Mouse (Mus musculus) liver, postnatal 0 days (tissue): ENCODE results near the gene Pax4. TPM values are rescaled to one million over a fixed set of nuclear protein-coding genes. Genes with fewer than 3 reads are reported as not detected.
A peak's percentile ranks its signal among the peaks of the same experiment; 100 is the strongest.

Experiments used
- ATAC-seq: fragments of 200-750 bp; cut with Nextera tagmentation; 2 replicates; pipeline ENCODE4 v1.8.0; 2017; ENCODE audit warnings: mild to moderate bottlenecking, moderate library complexity
- DNase-seq: peaks from one replicate; pipeline ENCODE4 v3.0.0-alpha.2; 2016
- H3K27ac ChIP-seq: fragments of 300-500 bp; sonication (generic); 2 replicates; pipeline ENCODE4 v1.5.1; 2014; ENCODE audit warnings: antibody characterized with exemption, moderate library complexity, mild to moderate bottlenecking, low read depth
- H3K27me3 ChIP-seq: fragments of 300-500 bp; sonication (generic); 2 replicates; pipeline ENCODE4 v1.6.1; 2014; ENCODE audit warnings: low read length, control low read depth, mixed read lengths; ENCODE audit not compliant: insufficient read depth
- H3K36me3 ChIP-seq: fragments of 300-500 bp; sonication (generic); replicated peaks from 2 replicates; pipeline ENCODE4 v1.6.1; 2014; ENCODE audit warnings: mild to moderate bottlenecking, control low read depth, low read length, moderate library complexity, mixed read lengths; ENCODE audit not compliant: insufficient read depth
- H3K4me1 ChIP-seq: fragments of 300-500 bp; sonication (generic); 2 replicates; pipeline ENCODE4 v1.6.1; 2014; ENCODE audit warnings: antibody characterized with exemption, mild to moderate bottlenecking, control low read depth; ENCODE audit not compliant: insufficient read depth
- H3K4me2 ChIP-seq: fragments of 300-500 bp; sonication (generic); 2 replicates; pipeline ENCODE4 v1.6.1; 2014; ENCODE audit warnings: low read depth, mild to moderate bottlenecking, low read length, moderate library complexity, mixed read lengths
- H3K4me3 ChIP-seq: fragments of 300-500 bp; sonication (generic); 2 replicates; pipeline ENCODE4 v1.5.1; 2014; ENCODE audit warnings: low read depth, low read length
- H3K9ac ChIP-seq: fragments of 300-500 bp; sonication (generic); replicated peaks from 2 replicates; pipeline ENCODE4 v1.6.1; 2014; ENCODE audit warnings: mild to moderate bottlenecking, moderate library complexity
- H3K9me3 ChIP-seq: fragments of 300-500 bp; sonication (generic); 2 replicates; pipeline ENCODE4 v1.6.1; 2016; ENCODE audit warnings: mild to moderate bottlenecking, control low read depth, low read length, mixed read lengths
- CTCF ChIP-seq: sonication (generic); IDR thresholded peaks from 2 replicates; pipeline ENCODE4 v1.5.1; 2016; ENCODE audit warnings: antibody characterized with exemption, low read depth
- EP300 ChIP-seq: IDR thresholded peaks from 2 replicates; pipeline ENCODE4 v1.6.1; 2016; ENCODE audit warnings: antibody characterized with exemption, low read depth, mild to moderate bottlenecking
- WGBS: fragments of 180-500 bp; shearing (Covaris S2); extraction: QIAGEN DNeasy Blood & Tissue Kit; methylation state at CpG from one replicate; pipeline ENCODE4 v1.1.7; 2014; ENCODE audit not compliant: insufficient replicate concordance; 5-methylcytosine and 5-hydroxymethylcytosine counted together
- polyA plus RNA-seq: library from polyadenylated mRNA; unstranded; fragments of >200 nt; fragmentation: Nextera tagmentation; extraction: Ambion mirVana; gene quantifications from 2 replicates; pipeline ENCODE4 v1.2.1, GENCODE M21; 2015

The Pax4 gene
- polyA plus RNA-seq, 1 experiment from 2014 or later = not detected

- H3K27me3 ChIP-seq = no peaks in the 10 kb centered on the region
- H3K4me1 ChIP-seq = peaks cover 16% of the 10 kb centered on the region
- peaks cover 18% of the 10 kb centered on the region for H3K36me3 ChIP-seq
- no peak overlapping the region for H3K4me2 ChIP-seq
- TF ChIP-seq CTCF (no peak), EP300 (no peak)
- no peak overlapping the region for H3K9ac ChIP-seq
- DNase-seq = no peak
- WGBS = 85% methylated on average over 11 of the region's 11 CpGs
- no peak for ATAC-seq
- H3K4me3 ChIP-seq = no peak overlapping the region
- no peak overlapping the region for H3K27ac ChIP-seq
- no peaks in the 10 kb centered on the region for H3K9me3 ChIP-seq
These were observed 19.3 kb downstream of the Pax4 start for GRCm38 (mm10) chr6:28429870-28430269.

GRCm38 (mm10) chr6:28428290-28428689 lies 20.9 kb downstream of the Pax4 start, which contains the start of gene Gcc1:
Gene Gcc1, minus strand, starts transcription at chr6:28428390.
- H3K27ac ChIP-seq = no peak within 1 kb of the TSS
- DNase-seq (no peak), ATAC-seq (no peak)
- no peak within 1 kb of the TSS for H3K9ac ChIP-seq
- H3K9me3 ChIP-seq = no peaks in the 10 kb centered on the region
- TF ChIP-seq CTCF (no peak), EP300 (no peak)
- H3K4me3 ChIP-seq = no peak within 1 kb of the TSS
- WGBS = 85% methylated on average over 3 of the region's 3 CpGs
- H3K27me3 ChIP-seq = no peaks in the 10 kb centered on the region
- no peak within 1 kb of the TSS for H3K4me2 ChIP-seq
- peaks cover 19% of the 10 kb centered on the region for H3K4me1 ChIP-seq
- H3K36me3 ChIP-seq = peaks cover 18% of the 10 kb centered on the region

GRCm38 (mm10) chr6:28427096-28427839 lies 21.9 kb downstream of the Pax4 start, which contains the start of gene Fscn3:
Gene Fscn3, plus strand, starts transcription at chr6:28427789.
- ATAC-seq (no peak), DNase-seq (no peak)
- H3K9ac ChIP-seq = no peak within 1 kb of the TSS
- H3K4me2 ChIP-seq = no peak within 1 kb of the TSS
- H3K27me3 ChIP-seq = no peaks in the 10 kb centered on the region
- 78% methylated on average over 3 of the region's 3 CpGs for WGBS
- H3K27ac ChIP-seq = no peak within 1 kb of the TSS
- no peaks in the 10 kb centered on the region for H3K9me3 ChIP-seq
- TF ChIP-seq EP300 (no peak), CTCF (no peak)
- H3K4me3 ChIP-seq = no peak within 1 kb of the TSS
- H3K36me3 ChIP-seq = peaks cover 18% of the 10 kb centered on the region
- H3K4me1 ChIP-seq = peaks cover 24% of the 10 kb centered on the region

GRCm38 (mm10) chr6:28425019-28425418 lies 24.1 kb downstream of the Pax4 start:
- peaks cover 37% of the 10 kb centered on the region for H3K4me1 ChIP-seq
- H3K4me3 ChIP-seq = peak overlapping the region; percentile 98
- WGBS = 61% methylated on average over 6 of the region's 6 CpGs
- H3K9ac ChIP-seq = peak overlapping the region; percentile 98
- DNase-seq (no peak), ATAC-seq (no peak)
- peak overlapping the region; percentile 75 for H3K4me2 ChIP-seq
- no peaks in the 10 kb centered on the region for H3K27me3 ChIP-seq
- H3K27ac ChIP-seq = peak overlapping the region; percentile 91; the same call in 1 of the 2 replicates
- H3K9me3 ChIP-seq = no peaks in the 10 kb centered on the region
- H3K36me3 ChIP-seq = peaks cover 18% of the 10 kb centered on the region
- TF ChIP-seq CTCF = no peak
- no peak for TF ChIP-seq EP300

DNA sequence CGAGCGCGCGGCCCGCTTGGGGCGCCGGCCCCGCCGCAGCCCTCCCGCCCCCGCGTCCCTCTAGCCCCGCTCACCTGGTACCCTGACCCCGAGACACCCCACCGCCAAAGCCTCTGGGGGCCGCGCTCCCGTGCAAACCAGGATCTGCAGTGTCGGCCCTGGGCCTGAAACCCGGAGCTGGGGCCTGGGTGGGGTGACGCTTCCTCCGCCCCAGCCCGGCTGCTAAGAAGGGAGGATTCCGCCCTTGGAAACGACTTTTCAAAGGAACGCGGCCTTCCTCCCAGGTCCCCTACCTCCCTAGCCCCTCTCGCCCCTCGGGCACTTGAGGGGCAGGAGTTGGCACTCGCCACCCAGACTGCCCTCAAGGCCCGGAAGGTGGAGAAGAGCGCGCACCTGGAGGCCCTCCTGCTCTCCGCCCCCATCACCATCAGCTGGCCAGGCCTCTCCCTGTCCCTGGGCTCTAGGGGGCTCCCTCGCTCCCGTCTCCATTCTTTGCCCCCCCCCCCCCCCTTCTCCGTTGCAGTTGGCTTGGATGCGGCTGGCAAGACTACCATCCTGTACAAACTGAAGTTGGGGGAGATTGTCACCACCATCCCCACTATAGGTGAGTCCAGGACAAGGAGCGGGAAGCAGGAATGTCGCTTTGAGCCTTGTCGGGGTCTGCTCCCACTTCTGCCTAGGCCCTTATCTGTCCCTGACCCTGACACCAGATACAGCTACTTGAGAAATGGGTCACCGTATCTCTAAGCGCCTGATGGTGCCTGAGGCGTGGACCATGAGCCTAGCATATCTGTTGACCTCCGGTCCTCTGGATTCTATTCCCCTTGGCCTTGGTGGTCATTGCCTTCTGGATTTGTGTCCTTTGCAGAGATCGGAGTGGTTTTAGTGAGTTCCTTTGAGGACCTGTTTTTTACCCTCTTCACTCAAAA lies 25.1 kb downstream of the Pax4 start:
- Histone ChIP-seq H3K27ac (peak overlapping the region; percentile 91), H3K9ac (peak overlapping the region; percentile 98), H3K27me3 (no peaks in the 10 kb centered on the region), H3K36me3 (peaks cover 18% of the 10 kb centered on the region), H3K9me3 (no peaks in the 10 kb centered on the region), H3K4me2 (peak overlapping the region; percentile 75), H3K4me3 (peak overlapping the region; percentile 98), H3K4me1 (peaks cover 47% of the 10 kb centered on the region)
- ATAC-seq (peak; percentile 46), DNase-seq (peak; percentile 72)
- peak; percentile 90 for TF ChIP-seq EP300
- peak; percentile 59 for TF ChIP-seq CTCF
- WGBS = 7% methylated on average over 36 of the region's 46 CpGs

DNA sequence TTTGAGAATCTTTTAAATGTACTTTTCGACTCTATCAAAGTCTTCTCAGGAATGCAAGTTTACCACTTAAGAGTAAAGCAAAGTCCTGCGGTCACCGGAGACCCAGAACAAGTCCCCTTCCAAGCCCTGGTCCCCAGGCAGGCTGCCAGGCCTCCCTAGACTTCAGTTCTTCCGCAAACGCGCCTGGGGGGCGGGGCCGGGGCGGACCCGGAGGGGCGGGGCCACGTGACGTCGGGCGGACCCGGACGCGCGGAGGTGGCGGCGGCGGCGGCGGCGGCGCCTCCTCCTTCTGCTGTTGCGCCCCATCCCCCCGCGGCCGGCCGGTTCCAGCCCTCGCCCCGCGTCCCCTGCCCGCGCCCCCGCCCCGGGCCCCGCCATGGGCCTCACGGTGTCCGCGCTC lies 25.8 kb downstream of the Pax4 start, which contains the start of gene Arf5:
Gene Arf5 (plus strand): TSS at position 248 of the 400 bp plus-strand sequence.
- Histone ChIP-seq H3K9ac (peak within 1 kb of the TSS; percentile 98), H3K27ac (peak within 1 kb of the TSS; percentile 91), H3K4me2 (peak within 1 kb of the TSS; percentile 93), H3K36me3 (peaks cover 24% of the 10 kb centered on the region), H3K4me3 (peak within 1 kb of the TSS; percentile 98), H3K9me3 (no peaks in the 10 kb centered on the region), H3K4me1 (peaks cover 47% of the 10 kb centered on the region), H3K27me3 (no peaks in the 10 kb centered on the region)
- 1% methylated on average over 33 of the region's 42 CpGs for WGBS
- DNase-seq (peak; percentile 98), ATAC-seq (peak; percentile 57)
- no peak for TF ChIP-seq EP300
- no peak for TF ChIP-seq CTCF
